ENCODE assay signal across 28 mouse cellular contexts in the genomic region with DNA sequence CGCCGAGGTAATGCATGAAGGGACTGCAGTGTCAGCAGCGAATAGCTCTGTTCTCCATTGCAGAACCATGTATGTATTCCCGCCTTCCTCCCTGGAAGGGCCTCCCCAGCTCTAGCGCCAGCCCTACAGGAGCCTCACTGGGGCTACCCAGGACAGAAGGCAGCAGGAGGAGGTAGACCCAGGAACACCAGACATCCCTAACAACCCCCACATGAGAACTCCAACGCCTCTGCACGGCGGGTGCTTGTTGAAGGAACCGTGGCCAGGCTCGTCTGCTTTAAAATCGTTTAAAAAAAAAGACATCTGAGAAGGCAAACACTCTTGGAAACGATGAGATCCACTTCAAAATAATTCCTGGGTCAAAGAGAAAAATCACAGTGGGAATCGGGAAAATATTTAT.
DNase-seq lines count a peak whose midpoint lies in the region.
"Had no signal": no experiment of that assay in that cellular context is flagged by ENCODE, and none has a peak within 500 bp of the region (broad histone marks: within the 10 kb centered on the region; RNA-seq: fewer than 3 reads in every experiment).

No protein-coding gene starts in this region.

- 86% methylated on average over 13 of the region's 13 CpGs for WGBS in forebrain, embryonic 10.5 days

- H3K27ac ChIP-seq in forebrain, embryonic 10.5 days, result no peak overlapping the region
- H3K27ac ChIP-seq: embryonic facial prominence, embryonic 12.5 days; embryonic facial prominence, embryonic 15.5 days; forebrain, embryonic 12.5 days; forebrain, embryonic 15.5 days; heart, adult 2 months; heart, embryonic 13.5 days; hindbrain, embryonic 14.5 days; hindbrain, postnatal 0 days had no signal

- H3K27me3 ChIP-seq in forebrain, embryonic 10.5 days (ENCODE audit: poor library complexity, severe bottlenecking), result no peaks in the 10 kb centered on the region
- H3K27me3 ChIP-seq: embryonic facial prominence, embryonic 12.5 days; embryonic facial prominence, embryonic 15.5 days; forebrain, embryonic 12.5 days; forebrain, embryonic 15.5 days had no signal

- DNase-seq in frontal cortex, postnatal 36 days (ENCODE audit: low spot score in 2 of 2), result peak; percentile 15 to 40
- no peak for DNase-seq in frontal cortex, postnatal 25 days (ENCODE audit: low spot score in 2 of 2)
- peak; percentile 32 for DNase-seq in layer of hippocampus, adult 9-11 months
- DNase-seq in layer of hippocampus, adult 11-12 months (ENCODE audit: low spot score), result no peak
- DNase-seq in right cerebral cortex, adult 2 months (ENCODE audit: low spot score in 2 of 2), result peak; percentile 38 to 49
- DNase-seq in right cerebral cortex, postnatal 4 days, result no peak
- DNase-seq in forebrain, embryonic 10.5 days (ENCODE audit: extremely low spot score, low spot score), result no peak
- DNase-seq: adrenal gland, postnatal 10 days; adrenal gland, postnatal 36 days; B cell, adult 2 months; cerebellum, adult 11 months; cerebellum, adult 2 months; cerebellum, adult 9-11 months; cerebellum, postnatal 25 days; gastrocnemius, postnatal 10 days; gastrocnemius, postnatal 36 days; heart, adult 2 months; heart, postnatal 14 days; heart, postnatal 4 days had no signal

- H3K4me1 ChIP-seq in forebrain, embryonic 10.5 days, result peaks cover 3% of the 10 kb centered on the region; the same call in 1 of the 2 replicates
- H3K4me1 ChIP-seq: embryonic facial prominence, embryonic 12.5 days; embryonic facial prominence, embryonic 15.5 days; heart, embryonic 10.5 days had no signal

- H3K36me3 ChIP-seq in forebrain, embryonic 10.5 days (replicated peaks), result no peaks in the 10 kb centered on the region
- H3K36me3 ChIP-seq: embryonic facial prominence, embryonic 12.5 days; embryonic facial prominence, embryonic 15.5 days; forebrain, embryonic 12.5 days; forebrain, embryonic 15.5 days; G1E; heart, embryonic 10.5 days; heart, embryonic 13.5 days had no signal

- H3K9me3 ChIP-seq in forebrain, embryonic 10.5 days, result no peaks in the 10 kb centered on the region
- H3K9me3 ChIP-seq: embryonic facial prominence, embryonic 12.5 days; embryonic facial prominence, embryonic 15.5 days; forebrain, embryonic 12.5 days; forebrain, embryonic 15.5 days; heart, embryonic 10.5 days; heart, embryonic 13.5 days had no signal

- H3K4me3 ChIP-seq in forebrain, embryonic 10.5 days, result no peak overlapping the region
- H3K4me3 ChIP-seq: embryonic facial prominence, embryonic 12.5 days; embryonic facial prominence, embryonic 15.5 days; forebrain, embryonic 12.5 days; forebrain, embryonic 15.5 days; heart, adult 2 months; heart, embryonic 10.5 days; heart, embryonic 13.5 days had no signal

Comparison
In these comparisons a context has a peak if more than half of its experiments do, and no peak if none do; other contexts are left out.
1. DNase-seq: peak in frontal cortex, postnatal 36 days (2 of 2), layer of hippocampus, adult 9-11 months (single experiment) and right cerebral cortex, adult 2 months (2 of 2); none in frontal cortex, postnatal 25 days (0 of 2), layer of hippocampus, adult 11-12 months (single experiment), right cerebral cortex, postnatal 4 days (single experiment) and forebrain, embryonic 10.5 days (single experiment).